Mouse (Mus musculus): Measurements from ENCODE around the gene Abca15. TPM values are rescaled to one million over a fixed set of nuclear protein-coding genes. Genes with fewer than 3 reads are reported as not detected.

Gene Abca15
- total and polyA plus RNA-seq, 2 experiments from 2014 or later, result not detected

DNA sequence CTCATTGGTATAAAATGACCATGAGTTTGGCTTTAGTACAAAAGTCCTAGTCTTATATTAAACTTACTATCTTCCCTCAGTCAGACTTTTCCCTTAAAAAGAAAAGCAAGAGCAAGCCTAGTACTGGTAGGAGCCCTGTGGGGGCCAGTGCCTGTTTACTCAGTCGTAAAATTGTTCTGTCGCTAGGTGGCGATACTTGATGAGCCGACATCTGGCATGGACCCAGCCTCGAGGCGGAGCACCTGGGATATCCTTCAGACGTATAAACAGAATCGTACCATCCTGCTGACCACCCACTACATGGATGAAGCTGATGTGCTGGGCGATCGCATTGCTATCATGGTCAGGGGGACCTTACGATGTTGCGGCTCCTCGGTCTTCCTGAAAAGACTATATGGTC, 32.7 kb downstream of the Abca15 start:
- DNase-seq (ENCODE audit: low spot score) (peak; percentile 30), ATAC-seq (no peak)
- Histone ChIP-seq H3K4me3 (ENCODE audit: low read length) (no peak overlapping the region), H3K9me3 (ENCODE audit: low read length) (no peaks in the 10 kb centered on the region), H3K4me2 (ENCODE audit: low read depth, low read length) (no peak overlapping the region), H3K27me3 (ENCODE audit: insufficient read depth, low read length) (no peaks in the 10 kb centered on the region), H3K4me1 (ENCODE audit: insufficient read depth, low read length) (no peaks in the 10 kb centered on the region), H3K9ac (replicated peaks; ENCODE audit: low read length) (no peak overlapping the region), H3K36me3 (ENCODE audit: insufficient read depth, low read length) (no peaks in the 10 kb centered on the region), H3K27ac (no peak overlapping the region)
- WGBS, result 41% methylated on average over 13 of the region's 13 CpGs
- TF ChIP-seq CTCF (IDR thresholded peaks at IDR 0.05; ENCODE audit: low read depth), result peak; percentile 37; the same call in 1 of the 2 replicates

DNA sequence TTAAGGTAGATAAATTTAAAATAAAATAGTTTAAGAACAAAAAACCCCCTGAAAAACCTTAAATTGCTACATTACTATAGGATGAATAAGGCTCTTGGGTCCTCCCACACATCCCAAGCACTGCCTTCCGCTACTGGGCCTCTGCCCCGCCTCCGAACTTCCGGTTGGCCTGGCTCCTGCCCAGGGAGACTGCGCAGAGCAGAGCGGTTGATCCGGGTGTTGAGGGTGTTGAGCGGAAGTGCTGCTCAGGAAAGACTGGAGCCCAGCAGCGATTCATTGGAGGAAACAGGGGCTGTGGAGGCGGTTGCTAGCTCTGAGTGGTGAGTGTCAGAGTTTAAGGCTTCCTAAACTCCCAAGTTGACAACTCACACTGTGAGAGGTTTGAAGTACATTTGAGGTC, 81.0 kb downstream of the Abca15 start, which contains the start of gene Abca16:
TSS of gene Abca16 (plus strand) at position 201 of the 400 bp plus-strand sequence.
- Histone ChIP-seq H3K27ac (no peak within 1 kb of the TSS), H3K9me3 (ENCODE audit: low read length) (no peaks in the 10 kb centered on the region), H3K4me2 (ENCODE audit: low read depth, low read length) (no peak within 1 kb of the TSS), H3K4me1 (ENCODE audit: insufficient read depth, low read length) (no peaks in the 10 kb centered on the region), H3K9ac (replicated peaks; ENCODE audit: low read length) (no peak within 1 kb of the TSS), H3K27me3 (ENCODE audit: insufficient read depth, low read length) (no peaks in the 10 kb centered on the region), H3K4me3 (ENCODE audit: low read length) (no peak within 1 kb of the TSS), H3K36me3 (ENCODE audit: insufficient read depth, low read length) (no peaks in the 10 kb centered on the region)
- DNase-seq (ENCODE audit: low spot score), result no peak
- WGBS, result 81% methylated on average over 10 of the region's 10 CpGs
- no peak for ATAC-seq
- TF ChIP-seq CTCF (IDR thresholded peaks at IDR 0.05; ENCODE audit: low read depth), result no peak

DNA sequence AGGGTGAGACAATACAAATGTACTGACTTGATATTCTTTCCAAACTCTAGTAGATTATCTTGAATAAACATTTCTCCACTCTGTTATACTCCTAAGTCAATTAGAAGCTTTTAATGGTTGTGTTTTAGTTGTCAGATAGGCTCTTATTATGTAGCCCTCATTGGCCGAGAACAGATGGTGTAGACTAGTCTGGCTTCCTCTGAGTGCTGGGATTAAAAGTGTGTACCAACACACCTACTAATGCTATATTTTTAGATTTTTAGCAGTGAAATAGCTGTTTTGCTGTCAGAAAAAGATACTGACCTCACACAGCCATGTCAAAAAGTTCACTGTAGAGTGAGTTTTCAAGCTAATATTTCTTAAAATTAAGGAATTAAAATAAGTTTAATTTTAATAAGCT, 83.9 kb downstream of the Abca15 start:
- ATAC-seq, result no peak
- TF ChIP-seq CTCF (IDR thresholded peaks at IDR 0.05; ENCODE audit: low read depth), result no peak

DNA sequence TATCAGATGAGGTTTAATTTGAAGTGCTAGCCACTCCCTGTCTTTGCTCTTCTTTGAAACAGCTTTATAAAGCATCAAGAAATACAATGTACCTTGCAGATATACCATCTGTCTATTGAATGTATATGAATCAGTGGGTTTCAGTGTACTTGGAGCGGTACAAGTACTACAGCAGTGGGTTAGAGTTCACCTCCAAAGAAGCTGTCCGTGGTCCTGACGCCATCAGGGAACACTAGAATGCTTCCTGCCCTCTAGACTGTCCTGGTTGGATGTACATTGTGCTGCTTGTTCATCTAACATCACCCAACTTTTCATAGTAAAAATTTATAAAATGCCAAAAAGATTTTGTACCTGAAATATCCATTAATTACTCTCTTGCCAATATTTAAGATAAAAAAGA, 98.2 kb downstream of the Abca15 start:
- Histone ChIP-seq H3K4me1 (ENCODE audit: insufficient read depth, low read length) (no peaks in the 10 kb centered on the region), H3K9ac (replicated peaks; ENCODE audit: low read length) (no peak overlapping the region), H3K4me2 (ENCODE audit: low read depth, low read length) (no peak overlapping the region), H3K4me3 (ENCODE audit: low read length) (no peak overlapping the region), H3K27me3 (ENCODE audit: insufficient read depth, low read length) (no peaks in the 10 kb centered on the region), H3K27ac (no peak overlapping the region), H3K9me3 (ENCODE audit: low read length) (no peaks in the 10 kb centered on the region), H3K36me3 (ENCODE audit: insufficient read depth, low read length) (no peaks in the 10 kb centered on the region)
- WGBS, result 32% methylated on average over 3 of the region's 3 CpGs
- DNase-seq (ENCODE audit: low spot score) (no peak), ATAC-seq (no peak)
- TF ChIP-seq CTCF (IDR thresholded peaks at IDR 0.05; ENCODE audit: low read depth), result no peak

More for the DNA sequence above, 83.9 kb downstream of the Abca15 start:
- Histone ChIP-seq H3K4me1 (ENCODE audit: insufficient read depth, low read length) (no peaks in the 10 kb centered on the region), H3K27ac (no peak overlapping the region), H3K36me3 (ENCODE audit: insufficient read depth, low read length) (no peaks in the 10 kb centered on the region), H3K4me3 (ENCODE audit: low read length) (no peak overlapping the region), H3K9ac (replicated peaks; ENCODE audit: low read length) (no peak overlapping the region), H3K27me3 (ENCODE audit: insufficient read depth, low read length) (no peaks in the 10 kb centered on the region), H3K9me3 (ENCODE audit: low read length) (no peaks in the 10 kb centered on the region), H3K4me2 (ENCODE audit: low read depth, low read length) (no peak overlapping the region)
- WGBS, result 87% methylated on average over 1 of the region's 1 CpGs
- no peak for DNase-seq (ENCODE audit: low spot score)

DNA sequence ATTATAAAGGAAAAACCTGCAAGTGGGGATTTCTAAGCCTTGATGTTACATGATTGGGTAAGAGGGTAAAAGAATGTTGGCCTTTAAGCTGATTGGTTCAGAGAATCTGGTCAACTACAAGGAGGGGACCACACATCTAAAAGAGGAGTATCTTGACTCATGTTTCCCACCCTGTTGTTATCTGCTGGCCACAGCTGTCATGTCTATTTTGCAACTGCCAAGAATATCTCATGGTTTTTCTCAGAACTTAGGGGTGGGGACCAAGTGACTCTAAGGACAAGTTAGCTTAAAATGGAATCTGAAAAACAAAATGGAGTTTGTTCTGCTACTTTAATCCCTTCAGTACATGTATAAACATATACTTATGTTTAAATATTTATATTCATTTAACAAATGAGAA, 103.0 kb downstream of the Abca15 start:
- TF ChIP-seq CTCF (IDR thresholded peaks at IDR 0.05; ENCODE audit: low read depth), result no peak
- H3K36me3 ChIP-seq (ENCODE audit: insufficient read depth, low read length), result no peaks in the 10 kb centered on the region
- no peak overlapping the region for H3K27ac ChIP-seq
- no peaks in the 10 kb centered on the region for H3K9me3 ChIP-seq (ENCODE audit: low read length)
- H3K27me3 ChIP-seq (ENCODE audit: insufficient read depth, low read length), result no peaks in the 10 kb centered on the region
- ATAC-seq, result no peak
- H3K4me3 ChIP-seq (ENCODE audit: low read length), result no peak overlapping the region
- no peak for DNase-seq (ENCODE audit: low spot score)
- no peak overlapping the region for H3K4me2 ChIP-seq (ENCODE audit: low read depth, low read length)
- H3K9ac ChIP-seq (replicated peaks; ENCODE audit: low read length), result no peak overlapping the region
- H3K4me1 ChIP-seq (ENCODE audit: insufficient read depth, low read length), result no peaks in the 10 kb centered on the region

Other genes with a start within 250 kb of the Abca15 start
- 0.11 and 0.31 TPM in 2 replicates for gene Dnah3, start 233.4 kb upstream of the Abca15 start, total RNA-seq (2014; rRNA removed)
- 0.03 and 0.08 TPM in 2 replicates for gene Dnah3, start 233.4 kb upstream of the Abca15 start, polyA plus RNA-seq (2015; fragmentation: Nextera tagmentation; extraction: Ambion mirVana)
- gene Tmem159, start 226.3 kb upstream of the Abca15 start, total RNA-seq (2014; rRNA removed), result 20.2 and 21.4 TPM in 2 replicates
- gene Tmem159, start 226.3 kb upstream of the Abca15 start, polyA plus RNA-seq (2015; fragmentation: Nextera tagmentation; extraction: Ambion mirVana), result 23.0 and 26.5 TPM in 2 replicates
- not detected in 2 replicates for gene Zp2, start 183.4 kb upstream of the Abca15 start, total RNA-seq (2014; rRNA removed)
- gene Zp2, start 183.4 kb upstream of the Abca15 start, polyA plus RNA-seq (2015; fragmentation: Nextera tagmentation; extraction: Ambion mirVana), result not detected in 2 replicates
- not detected in 2 replicates for gene Anks4b, start 154.8 kb upstream of the Abca15 start, total RNA-seq (2014; rRNA removed)
- gene Anks4b, start 154.8 kb upstream of the Abca15 start, polyA plus RNA-seq (2015; fragmentation: Nextera tagmentation; extraction: Ambion mirVana), result not detected in 2 replicates
- 9.4 and 16.9 TPM in 2 replicates for gene Crym, start 126.6 kb upstream of the Abca15 start, total RNA-seq (2014; rRNA removed)
- gene Crym, start 126.6 kb upstream of the Abca15 start, polyA plus RNA-seq (2015; fragmentation: Nextera tagmentation; extraction: Ambion mirVana), result 8.1 and 8.7 TPM in 2 replicates
- gene Abca14, start 124.7 kb upstream of the Abca15 start, total RNA-seq (2014; rRNA removed), result not detected in 2 replicates
- gene Abca14, start 124.7 kb upstream of the Abca15 start, polyA plus RNA-seq (2015; fragmentation: Nextera tagmentation; extraction: Ambion mirVana), result not detected in 2 replicates
- not detected in 2 replicates for gene Abca16, start 81.0 kb downstream of the Abca15 start, total RNA-seq (2014; rRNA removed)
- not detected in 2 replicates for gene Abca16, start 81.0 kb downstream of the Abca15 start, polyA plus RNA-seq (2015; fragmentation: Nextera tagmentation; extraction: Ambion mirVana)

Data from hindbrain, postnatal 0 days (tissue).